Mouse (Mus musculus): Measurements from ENCODE around the gene Klrb1c.
"Not testable (repeated sequence)": the region's sequence is repeated elsewhere in the genome, so short reads cannot be mapped to it uniquely, and the experiment has no call there.

Gene Klrb1c

GRCm38 (mm10) chr6:128797185-128797905, 8.3 kb upstream of the Klrb1c start:
- peak; percentile 22 for DNase-seq

GRCm38 (mm10) chr6:128796321-128796955, 7.4 kb upstream of the Klrb1c start:
- DNase-seq: no peak

GRCm38 (mm10) chr6:128793734-128794133, 4.7 kb upstream of the Klrb1c start:
- no peak for DNase-seq

- not testable (repeated sequence) for DNase-seq
These were observed 1.5 kb upstream of the Klrb1c start for GRCm38 (mm10) chr6:128790491-128790994.

- DNase-seq: no peak
These were observed 498 bp downstream of the Klrb1c start for GRCm38 (mm10) chr6:128788517-128788916.

GRCm38 (mm10) chr6:128786396-128786795, 2.6 kb downstream of the Klrb1c start:
- DNase-seq: not testable (repeated sequence)

- DNase-seq: no peak
These were observed 19.3 kb downstream of the Klrb1c start for GRCm38 (mm10) chr6:128769481-128770253.

- no peak for DNase-seq
These were observed 21.0 kb downstream of the Klrb1c start for GRCm38 (mm10) chr6:128768047-128768446.

- DNase-seq: peak; percentile 42
These were observed 22.3 kb downstream of the Klrb1c start for GRCm38 (mm10) chr6:128766486-128767254.

- peak; percentile 18 for DNase-seq
These were observed 23.8 kb downstream of the Klrb1c start for GRCm38 (mm10) chr6:128765211-128765610.

- no peak for DNase-seq
These were observed 24.4 kb downstream of the Klrb1c start for GRCm38 (mm10) chr6:128764598-128764997.

GRCm38 (mm10) chr6:128763736-128764523, 25.1 kb downstream of the Klrb1c start:
- peak; percentile 99 for DNase-seq

GRCm38 (mm10) chr6:128762892-128763670, 25.9 kb downstream of the Klrb1c start:
- peak; percentile 65 for DNase-seq

- no peak for DNase-seq
These were observed 27.9 kb downstream of the Klrb1c start for GRCm38 (mm10) chr6:128761144-128761540.

- DNase-seq: peak; percentile 95
These were observed 28.4 kb downstream of the Klrb1c start for GRCm38 (mm10) chr6:128760416-128761143.

- peak; percentile 92 for DNase-seq
These were observed 29.0 kb downstream of the Klrb1c start for GRCm38 (mm10) chr6:128760016-128760415.

- peak; percentile 48 for DNase-seq
These were observed 29.6 kb downstream of the Klrb1c start for GRCm38 (mm10) chr6:128759221-128759950.

GRCm38 (mm10) chr6:128755402-128755763, 33.6 kb downstream of the Klrb1c start:
- DNase-seq: not testable (repeated sequence)

- peak; percentile 13 for DNase-seq
These were observed 34.1 kb downstream of the Klrb1c start for GRCm38 (mm10) chr6:128754748-128755401.

All from cerebellum, adult 9-11 months (tissue).